Comparison of ENCODE assay signal across 11 mouse cellular contexts in the genomic region with DNA sequence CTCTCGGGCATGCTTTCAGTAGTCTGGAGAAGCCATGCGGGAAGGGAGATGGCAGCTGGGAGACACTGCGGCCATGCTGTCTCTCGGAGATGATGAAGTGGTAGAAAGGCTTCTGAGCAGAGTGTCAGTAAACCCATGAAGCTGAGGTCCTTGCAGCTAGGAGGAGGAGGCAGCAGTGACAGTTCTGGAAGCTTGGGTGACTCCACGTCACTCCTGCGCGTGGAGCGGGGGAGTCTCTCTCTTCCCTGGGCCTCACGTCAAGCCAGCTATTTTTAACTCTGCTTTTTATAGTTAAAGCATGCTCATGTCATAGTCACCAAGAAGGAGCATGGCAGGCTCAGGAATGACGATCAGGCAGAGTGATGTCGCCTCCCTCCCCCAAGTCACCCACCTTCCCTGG. TPM values are rescaled to one million over a fixed set of nuclear protein-coding genes. Genes with fewer than 3 reads are reported as not detected.
DNase-seq lines count a peak whose midpoint lies in the region; ATAC-seq and TF ChIP-seq lines count a peak whose summit lies in the region.
"Had no signal": no experiment of that assay in that cellular context is flagged by ENCODE, and none has a peak within 500 bp of the region (broad histone marks: within the 10 kb centered on the region; RNA-seq: fewer than 3 reads in every experiment).

No protein-coding gene starts in this region.

- TF ChIP-seq CTCF in forebrain, postnatal 0 days (IDR thresholded peaks at IDR 0.05; ENCODE audit: low read depth) = no peak
- no peak for TF ChIP-seq CTCF in thymus, adult 2 months (IDR thresholded peaks at IDR 0.05; ENCODE audit: borderline replicate concordance, control insufficient read depth, extremely low read depth, insufficient read depth, low read length, poor library complexity)

- no peaks in the 10 kb centered on the region for H3K9me3 ChIP-seq in forebrain, postnatal 0 days (ENCODE audit: low read length)
- H3K9me3 ChIP-seq: embryonic facial prominence, embryonic 13.5 days had no signal

- H3K27me3 ChIP-seq in forebrain, postnatal 0 days (ENCODE audit: insufficient read depth, low read length) = no peaks in the 10 kb centered on the region
- H3K27me3 ChIP-seq in thymus, adult 2 months (ENCODE audit: control insufficient read depth, insufficient read depth, low read length) = no peaks in the 10 kb centered on the region
- H3K27me3 ChIP-seq: embryonic facial prominence, embryonic 13.5 days had no signal

- peak; percentile 87 for ATAC-seq in forebrain, postnatal 0 days

- H3K4me2 ChIP-seq in forebrain, postnatal 0 days (ENCODE audit: low read depth) = no peak overlapping the region
- H3K4me2 ChIP-seq: embryonic facial prominence, embryonic 13.5 days had no signal

- H3K4me3 ChIP-seq in forebrain, postnatal 0 days (ENCODE audit: low read depth, low read length) = no peak overlapping the region
- H3K4me3 ChIP-seq in thymus, adult 2 months (ENCODE audit: control insufficient read depth, insufficient read depth, low read length) = no peak overlapping the region
- H3K4me3 ChIP-seq: embryonic facial prominence, embryonic 13.5 days had no signal

- peaks cover 9% of the 10 kb centered on the region; the same call in 1 of the 2 replicates for H3K4me1 ChIP-seq in forebrain, postnatal 0 days (ENCODE audit: insufficient read depth)
- no peaks in the 10 kb centered on the region; the same call in 1 of the 2 replicates for H3K4me1 ChIP-seq in thymus, adult 2 months (replicated peaks; ENCODE audit: control insufficient read depth, insufficient read depth, low read length)

- peak; percentile 72 for DNase-seq in forebrain, postnatal 0 days
- DNase-seq in frontal cortex, postnatal 25 days (ENCODE audit: low spot score in 2 of 2) = peak; percentile 39 to 59
- DNase-seq in heart, postnatal 14 days = peak; percentile 23 to 38
- DNase-seq in left cerebral cortex, postnatal 14 days (ENCODE audit: low spot score in 2 of 2) = peak; percentile 79 to 87
- DNase-seq in thymus, adult 2 months = no peak
- DNase-seq in liver = no peak
- DNase-seq in spleen, adult 18-20 months = no peak
- DNase-seq in testis, postnatal 14 days (ENCODE audit: low spot score) = no peak
- DNase-seq: lung, postnatal 4 days had no signal

- intact Hi-C loops in heart, postnatal 14 days (cut with DNase I) = no loop called here
- intact Hi-C loops in left cerebral cortex, postnatal 14 days (cut with DNase I) = no loop called here

- H3K27ac ChIP-seq in forebrain, postnatal 0 days (ENCODE audit: low read depth, low read length) = no peak overlapping the region
- H3K27ac ChIP-seq in thymus, adult 2 months (ENCODE audit: control insufficient read depth, insufficient read depth, low read length) = no peak overlapping the region
- H3K27ac ChIP-seq: embryonic facial prominence, embryonic 13.5 days had no signal

- H3K9ac ChIP-seq in forebrain, postnatal 0 days = no peak overlapping the region
- H3K9ac ChIP-seq: embryonic facial prominence, embryonic 13.5 days had no signal

- WGBS in forebrain, postnatal 0 days = 60% methylated on average over 11 of the region's 11 CpGs
- WGBS in thymus, adult 2 months = 93% methylated on average over 11 of the region's 11 CpGs

- TF ChIP-seq POLR2A in thymus, adult 2 months (IDR thresholded peaks at IDR 0.05; ENCODE audit: control insufficient read depth, extremely low read depth, insufficient read depth, low read length, poor library complexity) = no peak

- H3K36me3 ChIP-seq in forebrain, postnatal 0 days (ENCODE audit: insufficient read depth) = no peaks in the 10 kb centered on the region
- H3K36me3 ChIP-seq in thymus, adult 2 months (ENCODE audit: control insufficient read depth, insufficient read depth, low read length) = no peaks in the 10 kb centered on the region
- H3K36me3 ChIP-seq: embryonic facial prominence, embryonic 13.5 days; G1E had no signal

RNA-seq across cellular contexts. Expression of a gene that starts 56.3 kb away (rescaled TPM):
- 108 and 123 TPM in 2 replicates for total RNA-seq in forebrain, postnatal 0 days (2014; rRNA removed)
- polyA plus RNA-seq in forebrain, postnatal 0 days (2015; fragmentation: Nextera tagmentation; extraction: Ambion mirVana) = 57.9 and 73.2 TPM in 2 replicates
- 10 to 100 TPM; 17.3 to 18.3 TPM for total RNA-seq in heart, postnatal 14 days (2021)
- 10 to 100 TPM; 62.1 to 66.1 TPM for total RNA-seq in left cerebral cortex, postnatal 14 days (2021)
- 2.4 and 3.4 TPM in 2 replicates for polyA plus RNA-seq in thymus, adult 2 months (2012; rRNA removed)
- polyA plus RNA-seq: G1E had no signal

Comparison
In these comparisons a context has a peak if more than half of its experiments do, and no peak if none do; other contexts are left out.
1. DNase-seq: peak in forebrain, postnatal 0 days (single experiment), frontal cortex, postnatal 25 days (2 of 2), heart, postnatal 14 days (2 of 2) and left cerebral cortex, postnatal 14 days (2 of 2); none in thymus, adult 2 months (single experiment), liver (single experiment), spleen, adult 18-20 months (0 of 2) and testis, postnatal 14 days (single experiment).